Mouse (Mus musculus) lung, adult 18-20 months (tissue): ENCODE results near the gene Eef1akmt1.

Experiments
- DNase-seq, 2 experiments: peaks; one replicate each; pipeline ENCODE4 v3.0.0; 2022; ENCODE audit warnings: mixed read lengths in 2 of 2

The Eef1akmt1 gene

GRCm38 (mm10) chr14:57517001-57517400 lies 54.4 kb downstream of the Eef1akmt1 start:
- DNase-seq, result no peak

DNA sequence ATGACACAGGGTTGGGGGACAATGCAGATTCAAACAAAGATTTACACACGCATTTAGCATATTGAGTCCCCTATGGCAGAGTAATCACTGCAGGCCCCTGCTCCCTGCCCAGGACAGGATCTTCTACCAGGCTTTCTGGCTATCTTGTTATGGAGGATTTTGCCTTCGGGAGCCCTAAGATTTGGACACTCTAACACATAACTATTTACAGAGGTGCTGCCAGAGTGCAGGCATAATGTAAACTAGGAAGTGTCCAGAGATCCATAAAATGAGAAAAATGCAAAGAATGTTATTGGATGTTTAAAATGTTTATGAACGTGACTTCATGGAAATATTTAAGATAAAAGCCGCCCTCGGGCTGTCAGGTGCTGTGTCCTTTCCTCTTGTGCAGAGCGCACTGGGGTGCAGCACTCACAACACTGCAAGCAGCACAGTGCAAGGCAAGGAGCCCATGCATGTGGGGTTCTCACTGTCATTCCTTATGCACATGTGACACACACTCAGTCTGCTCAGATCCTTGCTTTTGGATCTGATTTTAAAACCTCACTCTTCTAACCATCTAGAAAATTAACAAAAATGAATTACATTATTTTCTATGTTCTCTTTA lies 56.2 kb downstream of the Eef1akmt1 start:
- DNase-seq, result no peak

DNA sequence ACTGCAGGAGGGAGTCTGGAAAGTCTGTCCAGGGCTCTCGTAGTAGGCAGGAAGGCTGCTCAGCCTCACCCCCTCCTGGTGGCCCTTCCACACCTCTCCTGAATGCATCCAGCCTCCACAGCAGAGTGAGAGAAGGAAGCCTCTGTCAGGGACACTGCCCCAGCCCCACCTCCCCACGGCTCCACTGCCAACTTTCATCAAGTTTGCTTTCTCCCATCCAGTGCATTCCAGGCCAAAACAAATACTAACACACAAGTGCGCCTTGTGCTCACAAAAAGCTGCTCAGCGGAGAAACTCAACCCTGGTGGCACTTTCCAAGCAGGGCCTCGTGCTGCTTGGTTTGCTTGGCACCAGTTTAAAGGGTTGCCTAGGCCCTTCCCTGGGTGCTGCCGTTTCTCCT lies 61.9 kb downstream of the Eef1akmt1 start:
- DNase-seq, result peak; percentile 76 to 82

DNA sequence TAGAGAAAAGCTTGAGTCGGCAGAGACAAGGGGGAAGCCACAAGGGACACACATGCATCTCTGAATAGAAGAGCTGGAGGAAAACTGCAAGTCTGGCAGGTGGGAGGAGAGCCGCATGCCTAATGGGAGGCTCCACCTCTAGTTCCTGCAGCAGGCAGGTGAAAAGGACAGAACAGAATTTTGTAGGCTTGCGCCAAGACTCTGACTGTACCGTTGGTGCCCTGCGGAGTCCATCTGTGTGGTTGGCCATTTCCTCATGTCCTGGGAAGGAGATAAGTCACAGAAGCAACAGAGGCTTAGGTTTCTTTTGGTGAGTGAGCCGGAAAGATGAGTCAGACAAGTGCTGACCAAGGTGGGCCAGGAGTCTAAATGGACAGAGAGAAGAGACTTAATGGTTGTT lies 67.7 kb downstream of the Eef1akmt1 start:
- DNase-seq, result no peak
